9 mouse cellular contexts compared by ENCODE assay signal in genomic region chr15:96797615-96798270, GRCm38 (mm10).
DNase-seq lines count a peak whose midpoint lies in the region; ATAC-seq lines count a peak whose summit lies in the region.
"Had no signal": no experiment of that assay in that cellular context is flagged by ENCODE, and none has a peak within 500 bp of the region (broad histone marks: within the 10 kb centered on the region; RNA-seq: fewer than 3 reads in every experiment).

No protein-coding gene starts in this region.

- 67% methylated on average over 4 of the region's 4 CpGs for WGBS in hindbrain, embryonic 14.5 days
- 91% methylated on average over 4 of the region's 4 CpGs for WGBS in hindbrain, embryonic 11.5 days
- 46% methylated on average over 4 of the region's 4 CpGs for WGBS in embryonic facial prominence, embryonic 14.5 days
- WGBS in limb, embryonic 13.5 days, result 60% methylated on average over 4 of the region's 4 CpGs

- intact Hi-C loops in left cerebral cortex, postnatal 4 days (cut with DNase I), result no loop called here

- H3K9ac ChIP-seq in hindbrain, embryonic 14.5 days, result no peak overlapping the region
- no peak overlapping the region for H3K9ac ChIP-seq in hindbrain, embryonic 11.5 days (ENCODE audit: low read depth, low read length)
- H3K9ac ChIP-seq in embryonic facial prominence, embryonic 14.5 days (ENCODE audit: low read depth, low read length), result no peak overlapping the region
- no peak overlapping the region for H3K9ac ChIP-seq in limb, embryonic 13.5 days

- no peak overlapping the region for H3K4me2 ChIP-seq in hindbrain, embryonic 14.5 days (replicated peaks)
- H3K4me2 ChIP-seq in hindbrain, embryonic 11.5 days (replicated peaks; ENCODE audit: low read depth, low read length), result no peak overlapping the region
- no peak overlapping the region for H3K4me2 ChIP-seq in embryonic facial prominence, embryonic 14.5 days (ENCODE audit: low read depth, low read length)
- H3K4me2 ChIP-seq in limb, embryonic 13.5 days (replicated peaks), result no peak overlapping the region

- H3K27ac ChIP-seq in hindbrain, embryonic 14.5 days, result no peak overlapping the region
- no peak overlapping the region for H3K27ac ChIP-seq in hindbrain, embryonic 11.5 days (ENCODE audit: low read depth, low read length)
- H3K27ac ChIP-seq in embryonic facial prominence, embryonic 14.5 days (replicated peaks; ENCODE audit: low read depth, low read length), result peak overlapping the region; percentile 68
- H3K27ac ChIP-seq in limb, embryonic 13.5 days, result no peak overlapping the region; the same call in 1 of the 2 replicates
- H3K27ac ChIP-seq: layer of hippocampus, adult 2 months had no signal

- H3K4me1 ChIP-seq in hindbrain, embryonic 14.5 days (replicated peaks; ENCODE audit: control insufficient read depth, insufficient read depth, low read length), result no peaks in the 10 kb centered on the region
- no peaks in the 10 kb centered on the region for H3K4me1 ChIP-seq in hindbrain, embryonic 11.5 days (replicated peaks; ENCODE audit: control insufficient read depth, insufficient read depth, low read length)
- H3K4me1 ChIP-seq in embryonic facial prominence, embryonic 14.5 days (ENCODE audit: control insufficient read depth, insufficient read depth, low read length), result peaks cover 15% of the 10 kb centered on the region
- peaks cover 14% of the 10 kb centered on the region; the same call in 1 of the 2 replicates for H3K4me1 ChIP-seq in limb, embryonic 13.5 days

- no peak overlapping the region for H3K4me3 ChIP-seq in hindbrain, embryonic 14.5 days (replicated peaks; ENCODE audit: low read length)
- no peak overlapping the region for H3K4me3 ChIP-seq in hindbrain, embryonic 11.5 days (ENCODE audit: low read depth, low read length)
- no peak overlapping the region for H3K4me3 ChIP-seq in embryonic facial prominence, embryonic 14.5 days (ENCODE audit: low read depth, low read length)
- H3K4me3 ChIP-seq in limb, embryonic 13.5 days, result no peak overlapping the region
- H3K4me3 ChIP-seq: layer of hippocampus, adult 2 months had no signal

- H3K36me3 ChIP-seq in hindbrain, embryonic 14.5 days (replicated peaks; ENCODE audit: control insufficient read depth, insufficient read depth), result no peaks in the 10 kb centered on the region
- no peaks in the 10 kb centered on the region for H3K36me3 ChIP-seq in hindbrain, embryonic 11.5 days (ENCODE audit: control insufficient read depth, insufficient read depth, low read length)
- H3K36me3 ChIP-seq in embryonic facial prominence, embryonic 14.5 days (ENCODE audit: control insufficient read depth, insufficient read depth, low read length), result no peaks in the 10 kb centered on the region
- no peaks in the 10 kb centered on the region for H3K36me3 ChIP-seq in limb, embryonic 13.5 days

- no peaks in the 10 kb centered on the region for H3K27me3 ChIP-seq in hindbrain, embryonic 14.5 days (ENCODE audit: control insufficient read depth, insufficient read depth, low read length)
- H3K27me3 ChIP-seq in hindbrain, embryonic 11.5 days (ENCODE audit: control insufficient read depth, insufficient read depth, low read length), result no peaks in the 10 kb centered on the region
- no peaks in the 10 kb centered on the region for H3K27me3 ChIP-seq in embryonic facial prominence, embryonic 14.5 days (replicated peaks; ENCODE audit: control insufficient read depth, insufficient read depth, low read length)
- no peaks in the 10 kb centered on the region for H3K27me3 ChIP-seq in limb, embryonic 13.5 days

- peak; percentile 58 for DNase-seq in hindbrain, embryonic 14.5 days (ENCODE audit: low spot score)
- DNase-seq in hindbrain, embryonic 11.5 days (ENCODE audit: low spot score), result no peak
- DNase-seq in MN1 (ENCODE audit: low spot score), result peak; percentile 26
- DNase-seq in embryonic facial prominence, embryonic 14.5 days (ENCODE audit: low spot score), result peak; percentile 75
- no peak for DNase-seq in embryo, embryonic 9.5 days (ENCODE audit: extremely low spot score)
- DNase-seq in right cerebral cortex, postnatal 25 days, result no peak
- no peak for DNase-seq in left cerebral cortex, postnatal 4 days

- ATAC-seq in hindbrain, embryonic 14.5 days (ENCODE audit: low FRiP score), result no peak
- no peak for ATAC-seq in hindbrain, embryonic 11.5 days (ENCODE audit: low FRiP score)
- ATAC-seq in embryonic facial prominence, embryonic 14.5 days (ENCODE audit: low read depth), result 0 out of 2 replicates have a peak, but pooled peaks have one; percentile 37
- ATAC-seq in limb, embryonic 13.5 days (ENCODE audit: low FRiP score, low read depth), result peak; percentile 57; the same call in 1 of the 2 replicates

- no peaks in the 10 kb centered on the region for H3K9me3 ChIP-seq in hindbrain, embryonic 14.5 days (ENCODE audit: control insufficient read depth, low read length)
- H3K9me3 ChIP-seq in hindbrain, embryonic 11.5 days (ENCODE audit: control insufficient read depth, low read length), result no peaks in the 10 kb centered on the region
- H3K9me3 ChIP-seq in embryonic facial prominence, embryonic 14.5 days (ENCODE audit: control insufficient read depth, low read length), result no peaks in the 10 kb centered on the region
- H3K9me3 ChIP-seq in limb, embryonic 13.5 days, result no peaks in the 10 kb centered on the region

Comparison
In these comparisons a context has a peak if more than half of its experiments do, and no peak if none do; other contexts are left out.
1. DNase-seq: peak in hindbrain, embryonic 14.5 days (single experiment), MN1 (single experiment) and embryonic facial prominence, embryonic 14.5 days (single experiment); none in hindbrain, embryonic 11.5 days (single experiment), embryo, embryonic 9.5 days (single experiment), right cerebral cortex, postnatal 25 days (single experiment) and left cerebral cortex, postnatal 4 days (single experiment).
2. ATAC-seq: peak in embryonic facial prominence, embryonic 14.5 days (single experiment) and limb, embryonic 13.5 days (single experiment); none in hindbrain, embryonic 14.5 days (single experiment) and hindbrain, embryonic 11.5 days (single experiment).